Mouse (Mus musculus) lung, postnatal 0 days (tissue): ENCODE measurements around the gene Sgpp2.

Experiments used
- CTCF ChIP-seq: IDR thresholded peaks from 2 replicates; pipeline ENCODE4 v1.5.1; 2016; ENCODE audit warnings: antibody characterized with exemption, mild to moderate bottlenecking
- EP300 ChIP-seq: IDR thresholded peaks from 2 replicates; pipeline ENCODE4 v1.6.1; 2016; ENCODE audit warnings: antibody characterized with exemption, mild to moderate bottlenecking, control low read depth

DNA sequence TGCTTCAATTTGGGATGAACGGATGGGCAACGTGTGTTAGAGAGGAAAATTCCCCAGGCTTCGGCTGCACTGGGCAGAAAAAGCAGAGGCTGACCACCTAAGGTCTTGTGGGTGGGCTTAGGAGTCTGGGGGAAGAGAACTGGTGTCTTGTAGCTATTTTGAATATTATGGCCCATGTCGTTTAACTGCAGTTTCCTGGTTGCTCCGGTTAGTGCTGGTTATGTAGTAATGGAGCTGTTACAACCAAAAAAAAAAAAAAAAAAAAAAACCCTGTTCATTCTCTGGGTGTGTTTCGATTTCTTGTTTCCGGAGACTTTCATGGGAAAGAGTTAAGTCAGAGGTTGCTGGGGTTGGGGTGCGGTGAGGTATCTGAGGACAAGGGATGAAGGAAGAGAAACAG is 12.7 kb downstream of the Sgpp2 start:
- TF ChIP-seq CTCF (no peak), EP300 (no peak)
